Mouse (Mus musculus) CH12.LX (cell line): ENCODE data around the gene Magel2. TPM values are rescaled to one million over a fixed set of nuclear protein-coding genes. Genes with fewer than 3 reads are reported as not detected.

Experiments
- DNase-seq: peaks from one replicate; pipeline ENCODE4 v3.0.0-alpha.2; 2013; ENCODE audit errors: extremely low read depth
- H3K27ac ChIP-seq: 2 replicates; pipeline ENCODE4 v1.5.1; 2012; ENCODE audit warnings: low read depth, mild to moderate bottlenecking, control low read depth, moderate library complexity; ENCODE audit not compliant: insufficient read depth
- H3K27me3 ChIP-seq: replicated peaks from 2 replicates; pipeline ENCODE3; 2012; ENCODE audit warnings: inconsistent platforms
- H3K36me3 ChIP-seq, 2 experiments: replicated peaks in 1 of 2; 2 replicates each; pipeline versions ENCODE3 to v1.6.1; 2012; ENCODE audit warnings: inconsistent platforms in 1 of 2, low read length in 1 of 2, mild to moderate bottlenecking in 1 of 2, mixed read lengths in 1 of 2, moderate library complexity in 1 of 2; ENCODE audit not compliant: control insufficient read depth in 1 of 2, insufficient read depth in 1 of 2
- H3K4me1 ChIP-seq, 2 experiments: 2 replicates each; pipeline ENCODE4 v1.6.1; 2012; ENCODE audit warnings: inconsistent platforms in 1 of 2, moderate library complexity in 1 of 2; ENCODE audit not compliant: insufficient read depth in 2 of 2, control insufficient read depth in 1 of 2
- H3K4me2 ChIP-seq: 2 replicates; pipeline ENCODE4 v1.6.1; 2012; ENCODE audit warnings: low read depth, mild to moderate bottlenecking, control low read depth; ENCODE audit not compliant: poor library complexity, insufficient read depth, severe bottlenecking
- H3K4me3 ChIP-seq, 3 experiments: fragments of 150-350 bp in 1 of 3; sonication (generic) in 1 of 3; replicated peaks in 1 of 3; 2 replicates each; pipeline versions ENCODE3 to v1.5.1; 2011 to 2012; ENCODE audit warnings: low read depth in 2 of 3, low read length in 2 of 3, mild to moderate bottlenecking in 2 of 3, moderate library complexity in 2 of 3, control low read depth in 1 of 3, improper control_type of control experiment in 1 of 3, inconsistent platforms in 1 of 3, mixed read lengths in 1 of 3; ENCODE audit not compliant: poor library complexity in 1 of 3
- H3K79me2 ChIP-seq: replicated peaks from 2 replicates; pipeline ENCODE4 v1.6.1; 2012; ENCODE audit warnings: mild to moderate bottlenecking, moderate library complexity; ENCODE audit not compliant: control insufficient read depth, poor library complexity, insufficient read depth, severe bottlenecking; ENCODE audit errors: extremely low read depth
- H3K9ac ChIP-seq: 2 replicates; pipeline ENCODE4 v1.6.1; 2012; ENCODE audit warnings: low read depth, mild to moderate bottlenecking, control low read depth, moderate library complexity; ENCODE audit not compliant: insufficient read depth
- H3K9me3 ChIP-seq: replicated peaks from 2 replicates; pipeline ENCODE3; 2012; ENCODE audit warnings: low read length, inconsistent platforms, mixed read lengths
- CHD2 ChIP-seq: IDR thresholded peaks from 2 replicates; pipeline ENCODE4 v1.6.1; 2011; ENCODE audit warnings: low read length, improper control_type of control experiment
- CTCF ChIP-seq, 2 experiments: IDR thresholded peaks in 1 of 2; conservative IDR thresholded peaks in 1 of 2; 2 replicates each; pipeline ENCODE4 v1.5.1; 2011 to 2012; ENCODE audit warnings: low read depth in 2 of 2, low read length in 2 of 2, improper control_type of control experiment in 1 of 2, inconsistent platforms in 1 of 2, mild to moderate bottlenecking in 1 of 2, moderate library complexity in 1 of 2
- EP300 ChIP-seq: IDR thresholded peaks from 2 replicates; pipeline ENCODE4 v1.6.1; 2011; ENCODE audit warnings: low read length, improper control_type of control experiment
- ETS1 ChIP-seq: conservative IDR thresholded peaks from 2 replicates; pipeline ENCODE4 v1.6.1; 2012; ENCODE audit warnings: low read depth, mild to moderate bottlenecking, inconsistent platforms, low read length, improper control_type of control experiment, moderate library complexity
- GABPA ChIP-seq: IDR thresholded peaks from 2 replicates; pipeline ENCODE4 v1.6.1; 2012; ENCODE audit warnings: low read depth, low read length, improper control_type of control experiment, inconsistent platforms; ENCODE audit not compliant: insufficient replicate concordance
- HCFC1 ChIP-seq: IDR thresholded peaks from 2 replicates; pipeline ENCODE4 v1.6.1; 2012; ENCODE audit warnings: low read depth, mild to moderate bottlenecking, inconsistent platforms, low read length, improper control_type of control experiment
- IRF4 ChIP-seq: IDR thresholded peaks from 2 replicates; pipeline ENCODE4 v1.6.1; 2014; ENCODE audit warnings: low read depth, mild to moderate bottlenecking, inconsistent platforms, low read length, improper control_type of control experiment
- JUND ChIP-seq: conservative IDR thresholded peaks from 2 replicates; pipeline ENCODE4 v1.6.1; 2011; ENCODE audit warnings: low read depth, low read length, improper control_type of control experiment
- MAX ChIP-seq: IDR thresholded peaks from 2 replicates; pipeline ENCODE4 v1.6.1; 2011; ENCODE audit warnings: low read length, improper control_type of control experiment
- MEF2A ChIP-seq: IDR thresholded peaks from 2 replicates; pipeline ENCODE4 v1.6.1; 2014; ENCODE audit warnings: low read depth, mild to moderate bottlenecking, inconsistent platforms, low read length, improper control_type of control experiment, borderline replicate concordance
- MYC ChIP-seq: IDR thresholded peaks from 2 replicates; pipeline ENCODE4 v1.6.1; 2011; ENCODE audit warnings: low read depth, mild to moderate bottlenecking, improper control_type of control experiment, low read length
- NRF1 ChIP-seq: IDR thresholded peaks from 2 replicates; pipeline ENCODE4 v1.6.1; 2014; ENCODE audit warnings: low read depth, mild to moderate bottlenecking, inconsistent platforms, low read length, improper control_type of control experiment, moderate library complexity
- PAX5 ChIP-seq: IDR thresholded peaks from 2 replicates; pipeline ENCODE4 v1.6.1; 2012; ENCODE audit warnings: low read length, inconsistent platforms, mixed read lengths
- POLR2AphosphoS2 ChIP-seq: IDR thresholded peaks from 2 replicates; pipeline ENCODE4 v1.6.1; 2011; ENCODE audit warnings: low read depth, low read length, improper control_type of control experiment
- RCOR1 ChIP-seq: conservative IDR thresholded peaks from 2 replicates; pipeline ENCODE4 v1.6.1; 2012; ENCODE audit warnings: low read depth, mild to moderate bottlenecking, inconsistent platforms, low read length, improper control_type of control experiment
- SMC3 ChIP-seq: IDR thresholded peaks from 2 replicates; pipeline ENCODE4 v1.6.1; 2011; ENCODE audit warnings: low read depth, low read length, improper control_type of control experiment
- TBP ChIP-seq: conservative IDR thresholded peaks from 2 replicates; pipeline ENCODE4 v1.6.1; 2011; ENCODE audit warnings: low read depth, low read length, improper control_type of control experiment
- UBTF ChIP-seq: IDR thresholded peaks from 2 replicates; pipeline ENCODE4 v1.6.1; 2012; ENCODE audit warnings: low read depth, mild to moderate bottlenecking, inconsistent platforms, low read length, improper control_type of control experiment, moderate library complexity
- USF1 ChIP-seq: IDR thresholded peaks from 2 replicates; pipeline ENCODE4 v1.6.1; 2014; ENCODE audit warnings: low read depth, mild to moderate bottlenecking, inconsistent platforms, low read length, improper control_type of control experiment
- ZKSCAN1 ChIP-seq: IDR thresholded peaks from 2 replicates; pipeline ENCODE4 v1.6.1; 2012; ENCODE audit warnings: low read depth, inconsistent platforms, low read length, improper control_type of control experiment, borderline replicate concordance
- ZMIZ1 ChIP-seq: IDR thresholded peaks from 2 replicates; pipeline ENCODE4 v1.6.1; 2012; ENCODE audit warnings: low read depth, mild to moderate bottlenecking, inconsistent platforms, low read length, improper control_type of control experiment
- ZNF384 ChIP-seq: IDR thresholded peaks from 2 replicates; pipeline ENCODE4 v1.6.1; 2012; ENCODE audit warnings: low read depth, low read length, improper control_type of control experiment, inconsistent platforms
- dilution Hi-C: fragments of 300-500 bp; cut with MboI; formaldehyde crosslinking; loops from 2 replicates; pipeline ENCODE4 v1.14.3; 2020; ENCODE audit warnings: low sequenced_read_pairs; ENCODE audit not compliant: extremely low pct_unique_long_range_greater_than_20kb, extremely low pct_ligation_motif_present
- in situ Hi-C: fragments of 300-500 bp; cut with MboI; formaldehyde crosslinking; loops from 3 replicates; pipeline ENCODE4 v1.14.3; 2019; ENCODE audit warnings: low sequenced_read_pairs, low pct_ligation_motif_present, low pct_unique_long_range_greater_than_20kb, mixed read lengths
- polyA plus RNA-seq: library from polyadenylated mRNA; unstranded; fragments of >175 nt; gene quantifications from 2 replicates; pipeline ENCODE4 v1.2.1, GENCODE M21; 2012; ENCODE audit warnings: low read depth; ENCODE audit not compliant: insufficient read length
- total RNA-seq, 2 experiments: library from RNA; depleted of rRNA; stranded (reverse); fragments of 300-350 nt in 1 of 2; fragments of >200 nt in 1 of 2; gene quantifications; 2 replicates each; pipeline ENCODE4 v1.2.3; 2012 to 2014

The Magel2 gene
- total and polyA plus RNA-seq, 3 experiments: not detected

DNA sequence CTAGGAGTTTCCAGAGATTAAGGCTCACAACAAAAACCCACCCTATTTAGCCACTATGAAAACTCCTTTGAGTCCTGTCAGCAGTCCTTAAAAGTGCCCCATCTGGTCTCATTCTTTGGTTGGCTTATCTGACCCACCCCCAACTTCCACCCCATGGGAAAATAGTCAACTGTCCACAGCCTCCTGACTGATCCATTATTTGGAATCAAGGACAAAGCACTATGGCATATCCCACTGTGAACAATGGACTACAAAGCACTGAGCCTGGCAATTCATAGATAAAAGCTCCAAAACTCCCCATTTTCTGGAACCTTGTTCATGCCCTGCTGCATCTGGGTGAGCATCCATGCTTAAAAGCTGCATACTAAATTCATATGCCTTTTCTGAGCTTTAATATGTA, 39.4 kb downstream of the Magel2 start:
- H3K4me3 ChIP-seq: no peak overlapping the region
- H3K9me3 ChIP-seq: peaks cover 31% of the 10 kb centered on the region
- no peak overlapping the region for H3K4me2 ChIP-seq
- H3K36me3 ChIP-seq: no peaks in the 10 kb centered on the region
- no peaks in the 10 kb centered on the region for H3K27me3 ChIP-seq
- no peaks in the 10 kb centered on the region for H3K4me1 ChIP-seq
- H3K9ac ChIP-seq: no peak overlapping the region
- TF ChIP-seq RCOR1 (no peak), ZKSCAN1 (no peak), USF1 (no peak), ZMIZ1 (no peak), EP300 (no peak), NRF1 (no peak), IRF4 (no peak), POLR2AphosphoS2 (no peak), JUND (no peak)
- no peaks in the 10 kb centered on the region for H3K79me2 ChIP-seq
- H3K27ac ChIP-seq: no peak overlapping the region
- DNase-seq: no peak
- dilution Hi-C loops: no loop called here
- in situ Hi-C loops: no loop called here

- in situ Hi-C loops (no loop called here), dilution Hi-C loops (no loop called here)
- TF ChIP-seq MEF2A (no peak), TBP (no peak), MYC (no peak), SMC3 (no peak), ZNF384 (no peak), RCOR1 (no peak), PAX5 (no peak), CHD2 (no peak), ETS1 (no peak), HCFC1 (no peak), GABPA (no peak), UBTF (no peak), CTCF (conservative IDR thresholded peaks at IDR 0.05 in 1 of 2, IDR thresholded peaks at IDR 0.05 in 1 of 2; ENCODE audit: low read depth in 2 of 2, low read length in 2 of 2) (no peak), MAX (no peak)
- DNase-seq: no peak
- H3K27ac ChIP-seq: no peak overlapping the region
- H3K36me3 ChIP-seq: no peaks in the 10 kb centered on the region
- peaks cover 33% of the 10 kb centered on the region for H3K9me3 ChIP-seq
- no peak overlapping the region for H3K4me2 ChIP-seq
- no peaks in the 10 kb centered on the region for H3K27me3 ChIP-seq
- no peak overlapping the region for H3K9ac ChIP-seq
- H3K4me3 ChIP-seq: no peak overlapping the region
- no peaks in the 10 kb centered on the region for H3K79me2 ChIP-seq
- no peaks in the 10 kb centered on the region for H3K4me1 ChIP-seq
These were observed 41.5 kb downstream of the Magel2 start for GRCm38 (mm10) chr7:62418346-62418745.
